Mouse (Mus musculus) hindbrain, embryonic 11.5 days (tissue): Measurements from ENCODE around the gene Nfkbie. TPM values are rescaled to one million over a fixed set of nuclear protein-coding genes. Genes with fewer than 3 reads are reported as not detected.

ENCODE experiments used
- ATAC-seq: fragments of 200-750 bp; cut with Nextera tagmentation; 2 replicates; pipeline ENCODE4 v1.8.0; 2017; ENCODE audit warnings: mild to moderate bottlenecking, moderate TSS enrichment, moderate library complexity; ENCODE audit not compliant: low FRiP score
- DNase-seq: peaks from one replicate; pipeline ENCODE4 v3.0.0-alpha.2; 2015; ENCODE audit warnings: low spot score
- H3K27ac ChIP-seq: fragments of 300-500 bp; sonication (generic); 2 replicates; pipeline ENCODE4 v1.5.1; 2014; ENCODE audit warnings: mild to moderate bottlenecking, low read depth, low read length
- H3K27me3 ChIP-seq: fragments of 300-500 bp; sonication (generic); 2 replicates; pipeline ENCODE4 v1.6.1; 2014; ENCODE audit warnings: mild to moderate bottlenecking, low read length, moderate library complexity, mixed read lengths; ENCODE audit not compliant: control insufficient read depth, insufficient read depth
- H3K36me3 ChIP-seq: fragments of 300-500 bp; sonication (generic); 2 replicates; pipeline ENCODE4 v1.6.1; 2014; ENCODE audit warnings: mild to moderate bottlenecking, low read length, moderate library complexity, mixed read lengths; ENCODE audit not compliant: control insufficient read depth, insufficient read depth
- H3K4me1 ChIP-seq: fragments of 300-500 bp; sonication (generic); replicated peaks from 2 replicates; pipeline ENCODE4 v1.6.1; 2014; ENCODE audit warnings: low read length, mixed read lengths; ENCODE audit not compliant: control insufficient read depth, insufficient read depth
- H3K4me2 ChIP-seq: fragments of 300-500 bp; sonication (generic); replicated peaks from 2 replicates; pipeline ENCODE4 v1.6.1; 2014; ENCODE audit warnings: mild to moderate bottlenecking, low read depth, low read length
- H3K4me3 ChIP-seq: fragments of 300-500 bp; sonication (generic); 2 replicates; pipeline ENCODE4 v1.5.1; 2014; ENCODE audit warnings: low read depth, low read length
- H3K9ac ChIP-seq: fragments of 300-500 bp; sonication (generic); 2 replicates; pipeline ENCODE4 v1.6.1; 2014; ENCODE audit warnings: low read depth, low read length
- H3K9me3 ChIP-seq: fragments of 300-500 bp; sonication (generic); 2 replicates; pipeline ENCODE4 v1.6.1; 2016; ENCODE audit warnings: low read length; ENCODE audit not compliant: control insufficient read depth
- WGBS: fragments of 180-500 bp; shearing (Covaris S2); extraction: QIAGEN DNeasy Blood & Tissue Kit; methylation state at CpG from one replicate; pipeline ENCODE4 v1.1.7; 2014; 5-methylcytosine and 5-hydroxymethylcytosine counted together
- polyA plus RNA-seq: library from polyadenylated mRNA; unstranded; fragments of >200 nt; fragmentation: Nextera tagmentation; extraction: Ambion mirVana; gene quantifications from 2 replicates; pipeline ENCODE4 v1.2.1, GENCODE M21; 2014

Gene Nfkbie
- polyA plus RNA-seq, 1 experiment from 2014 or later, result 9.0 TPM

DNA sequence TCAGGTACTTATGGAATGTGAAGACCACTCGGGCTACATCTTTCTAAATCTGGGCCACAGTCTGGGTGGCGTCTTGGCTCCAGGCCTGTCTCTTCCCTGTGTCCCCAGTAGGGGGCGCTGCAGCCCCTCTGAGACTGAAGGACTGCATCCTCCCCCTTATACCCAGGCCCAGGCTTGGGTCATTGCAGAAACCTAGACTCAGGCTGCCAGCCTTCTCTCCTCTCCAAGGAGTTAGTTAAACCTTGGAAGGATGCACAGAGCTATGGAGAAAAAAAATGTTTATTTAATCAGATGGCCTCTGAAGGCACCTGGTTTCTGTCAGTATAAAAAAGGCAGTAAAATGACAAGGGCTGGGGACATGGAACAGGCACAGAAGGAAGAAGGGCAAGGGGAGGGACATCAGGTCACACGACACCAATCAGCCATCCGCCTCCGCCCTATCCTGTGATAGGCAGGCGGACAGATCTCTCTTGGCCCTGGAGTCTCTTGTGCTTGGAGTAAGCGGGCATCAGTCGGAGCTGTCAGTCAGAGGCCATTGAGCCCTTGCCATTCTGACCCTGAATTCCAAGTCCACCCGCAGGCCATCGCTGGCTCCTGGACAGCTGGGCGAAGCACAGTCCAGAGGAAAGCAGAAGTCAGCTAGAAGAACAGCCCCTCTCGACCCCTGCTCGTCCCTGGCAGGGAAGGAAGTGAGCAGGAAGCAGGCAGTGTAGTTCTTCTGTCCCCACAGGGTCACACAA lies 29.6 kb downstream of the Nfkbie start:
- ATAC-seq, result peak; percentile 75
- no peak overlapping the region for H3K4me2 ChIP-seq

DNA sequence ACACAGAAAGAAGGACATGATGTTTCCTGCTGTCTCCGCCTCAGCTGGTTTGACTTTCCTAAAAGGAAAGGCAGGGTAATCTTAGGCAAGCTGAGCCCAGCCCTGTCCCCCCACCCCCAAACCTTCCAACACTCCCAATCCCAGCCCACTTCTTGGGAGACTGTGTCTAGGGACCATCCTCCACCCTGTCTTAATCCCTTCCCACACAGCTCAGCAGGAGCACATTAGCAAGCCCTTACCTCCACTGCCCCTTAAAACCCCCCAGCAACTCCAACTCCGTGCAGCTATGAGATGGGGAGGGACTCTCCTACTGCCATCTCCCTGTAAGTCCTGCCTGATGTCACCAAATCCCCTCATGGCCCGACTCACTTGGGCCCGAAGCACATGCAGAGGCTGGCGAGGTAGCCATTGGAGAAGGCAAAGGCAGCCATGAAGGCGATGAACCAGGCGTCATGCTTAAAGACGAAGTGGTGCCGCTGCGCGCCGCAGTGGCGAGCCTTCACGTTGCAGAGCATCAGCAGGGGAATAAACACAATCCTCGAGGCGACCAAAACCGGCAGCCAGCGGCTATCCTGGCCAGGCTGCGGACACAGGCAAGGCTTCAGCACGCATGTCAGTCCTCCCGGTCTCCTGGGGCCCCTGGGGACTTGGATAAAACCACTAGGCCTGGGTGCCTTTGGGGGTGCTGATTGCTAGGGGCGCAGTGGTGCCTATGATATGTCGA lies 30.4 kb downstream of the Nfkbie start:
- 0 out of 2 replicates have a peak, but pooled peaks cover 4% of the 10 kb centered on the region for H3K4me1 ChIP-seq
- H3K9me3 ChIP-seq, result no peaks in the 10 kb centered on the region
- H3K4me3 ChIP-seq, result no peak overlapping the region
- H3K4me2 ChIP-seq, result no peak overlapping the region
- no peak for DNase-seq
- 64% methylated on average over 23 of the region's 23 CpGs for WGBS
- no peaks in the 10 kb centered on the region for H3K36me3 ChIP-seq
- H3K27me3 ChIP-seq, result no peaks in the 10 kb centered on the region
- peak overlapping the region; percentile 39 for H3K27ac ChIP-seq
- ATAC-seq, result no peak
- no peak overlapping the region for H3K9ac ChIP-seq

More for the DNA sequence above, 29.6 kb downstream of the Nfkbie start:
- H3K36me3 ChIP-seq, result no peaks in the 10 kb centered on the region
- H3K27ac ChIP-seq, result peak overlapping the region; percentile 37
- no peaks in the 10 kb centered on the region for H3K9me3 ChIP-seq
- no peak overlapping the region for H3K9ac ChIP-seq
- H3K4me3 ChIP-seq, result no peak overlapping the region
- H3K4me1 ChIP-seq, result 0 out of 2 replicates have a peak, but pooled peaks cover 4% of the 10 kb centered on the region
- no peaks in the 10 kb centered on the region for H3K27me3 ChIP-seq
- DNase-seq, result peak; percentile 90
- 14% methylated on average over 14 of the region's 14 CpGs for WGBS

GRCm38 (mm10) chr17:45586449-45586837 lies 30.9 kb downstream of the Nfkbie start:
- Histone ChIP-seq H3K4me1 (0 out of 2 replicates have a peak, but pooled peaks cover 4% of the 10 kb centered on the region), H3K27me3 (no peaks in the 10 kb centered on the region), H3K9ac (no peak overlapping the region), H3K4me3 (no peak overlapping the region), H3K36me3 (no peaks in the 10 kb centered on the region), H3K9me3 (no peaks in the 10 kb centered on the region), H3K27ac (no peak overlapping the region), H3K4me2 (no peak overlapping the region)
- DNase-seq (peak; percentile 40), ATAC-seq (no peak)
- 96% methylated on average over 3 of the region's 3 CpGs for WGBS

GRCm38 (mm10) chr17:45588370-45588769 lies 32.9 kb downstream of the Nfkbie start:
- no peaks in the 10 kb centered on the region for H3K27me3 ChIP-seq

DNA sequence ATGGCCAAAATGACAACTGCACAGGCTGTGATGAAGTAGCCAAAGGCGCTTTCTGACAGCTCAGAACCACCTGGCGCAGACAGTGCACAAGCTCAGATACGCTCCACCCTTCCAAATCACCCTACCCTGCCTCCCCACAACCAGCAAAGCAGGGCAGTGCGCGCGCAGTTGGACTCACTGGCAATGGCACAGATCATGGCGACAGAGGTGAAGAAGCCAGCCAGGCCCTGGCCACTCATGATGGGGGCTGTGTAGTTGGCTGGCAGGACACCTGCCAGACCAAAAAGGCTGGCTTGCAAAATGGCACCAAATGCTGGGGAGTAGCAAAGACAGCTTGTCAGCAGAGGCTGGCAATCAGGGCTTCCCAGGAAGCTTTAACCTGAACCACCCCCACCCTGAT lies 33.7 kb downstream of the Nfkbie start:
- Histone ChIP-seq H3K4me3 (no peak overlapping the region), H3K9ac (no peak overlapping the region), H3K4me2 (no peak overlapping the region), H3K9me3 (no peaks in the 10 kb centered on the region), H3K27me3 (no peaks in the 10 kb centered on the region; the same call in 1 of the 2 replicates), H3K27ac (no peak overlapping the region), H3K4me1 (peaks cover 8% of the 10 kb centered on the region), H3K36me3 (no peaks in the 10 kb centered on the region)
- 96% methylated on average over 7 of the region's 7 CpGs for WGBS
- DNase-seq (no peak), ATAC-seq (no peak)

More at GRCm38 (mm10) chr17:45588370-45588769, 32.9 kb downstream of the Nfkbie start:
- no peak overlapping the region for H3K9ac ChIP-seq
- H3K9me3 ChIP-seq, result no peaks in the 10 kb centered on the region
- H3K4me2 ChIP-seq, result no peak overlapping the region
- no peak overlapping the region for H3K27ac ChIP-seq
- no peaks in the 10 kb centered on the region for H3K36me3 ChIP-seq
- ATAC-seq (no peak), DNase-seq (no peak)
- 92% methylated on average over 7 of the region's 7 CpGs for WGBS
- H3K4me3 ChIP-seq, result no peak overlapping the region
- H3K4me1 ChIP-seq, result peaks cover 5% of the 10 kb centered on the region

GRCm38 (mm10) chr17:45589844-45590243 lies 34.3 kb downstream of the Nfkbie start:
- H3K4me3 ChIP-seq, result no peak overlapping the region
- H3K9me3 ChIP-seq, result no peaks in the 10 kb centered on the region
- no peak overlapping the region for H3K9ac ChIP-seq
- 94% methylated on average over 8 of the region's 8 CpGs for WGBS
- peaks cover 9% of the 10 kb centered on the region for H3K4me1 ChIP-seq
- H3K36me3 ChIP-seq, result no peaks in the 10 kb centered on the region
- DNase-seq, result no peak
- no peak for ATAC-seq
- no peak overlapping the region for H3K4me2 ChIP-seq
- no peaks in the 10 kb centered on the region; the same call in 1 of the 2 replicates for H3K27me3 ChIP-seq
- H3K27ac ChIP-seq, result no peak overlapping the region

DNA sequence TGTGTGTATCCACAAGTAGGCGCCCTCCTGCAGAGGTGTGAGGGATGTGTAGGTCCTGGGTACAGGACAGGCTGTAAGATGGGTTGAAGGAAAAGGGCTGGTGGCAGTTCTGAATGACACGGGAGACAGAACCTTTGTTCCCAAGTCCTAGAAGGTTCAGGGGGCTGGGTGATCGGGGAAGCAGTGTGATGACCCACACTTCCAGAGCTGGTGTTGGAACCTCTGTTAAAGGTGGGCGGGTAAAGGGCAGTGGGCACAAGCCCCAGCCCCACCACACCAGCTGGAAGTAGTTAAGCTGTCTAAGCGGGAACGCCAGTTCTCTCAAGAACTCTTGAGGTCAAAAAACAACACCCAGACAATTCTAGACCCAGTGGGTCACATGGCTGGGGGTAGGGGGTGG lies 34.9 kb downstream of the Nfkbie start:
- ATAC-seq (no peak), DNase-seq (no peak)
- no peak overlapping the region for H3K4me3 ChIP-seq
- peaks cover 6% of the 10 kb centered on the region for H3K4me1 ChIP-seq
- H3K27me3 ChIP-seq, result no peaks in the 10 kb centered on the region; the same call in 1 of the 2 replicates
- H3K27ac ChIP-seq, result no peak overlapping the region
- no peak overlapping the region for H3K4me2 ChIP-seq
- 78% methylated on average over 6 of the region's 6 CpGs for WGBS
- no peaks in the 10 kb centered on the region for H3K9me3 ChIP-seq
- H3K36me3 ChIP-seq, result no peaks in the 10 kb centered on the region
- H3K9ac ChIP-seq, result no peak overlapping the region

DNA sequence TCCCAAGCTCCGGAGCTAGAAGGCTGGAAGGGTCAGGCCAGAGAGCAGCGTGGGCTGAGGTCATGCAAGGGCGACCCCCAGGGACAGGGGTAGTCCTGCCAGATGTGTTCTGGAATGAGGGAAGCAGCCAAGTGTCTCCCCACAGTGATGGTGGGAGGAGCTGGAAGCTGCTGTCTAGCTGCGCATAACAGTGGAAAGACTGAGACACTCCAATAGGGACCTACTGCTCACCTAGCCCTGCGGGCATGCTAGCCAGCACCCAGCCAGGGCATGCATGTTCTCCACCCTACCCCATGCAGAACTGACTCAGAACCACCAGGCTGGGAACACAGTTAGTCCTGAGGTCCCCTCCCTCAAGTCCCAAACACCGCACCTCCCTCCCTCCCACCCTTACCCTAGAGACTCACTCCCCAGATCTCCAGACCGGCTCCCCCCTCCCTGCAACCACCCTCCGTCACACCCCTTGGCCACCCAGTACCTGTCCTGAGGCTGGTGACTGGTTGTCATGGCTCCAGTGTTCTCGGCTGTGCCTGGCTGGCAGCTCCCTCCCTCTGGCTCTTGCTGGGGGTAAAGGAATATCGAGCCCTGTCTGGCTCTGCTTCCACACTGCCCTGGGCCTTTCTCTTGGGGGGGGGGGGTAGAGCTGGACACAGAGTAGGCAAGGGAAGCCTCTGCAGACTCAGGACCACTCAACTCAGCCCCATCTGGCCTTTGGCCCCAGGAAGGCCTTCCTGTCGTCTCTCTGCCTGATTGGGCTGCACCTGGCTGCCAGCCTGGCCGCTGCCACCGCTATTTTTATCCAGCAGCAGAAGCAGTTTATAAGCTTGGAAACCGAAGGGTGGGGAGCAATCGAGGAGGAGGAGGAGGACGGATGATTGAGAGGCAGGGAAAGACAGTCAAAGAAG lies 36.5 kb downstream of the Nfkbie start:
- H3K9ac ChIP-seq, result no peak overlapping the region
- peak overlapping the region; percentile 8; the same call in 1 of the 2 replicates for H3K4me2 ChIP-seq
- DNase-seq (no peak), ATAC-seq (no peak)
- H3K36me3 ChIP-seq, result no peaks in the 10 kb centered on the region
- H3K4me3 ChIP-seq, result no peak overlapping the region
- peaks cover 4% of the 10 kb centered on the region; the same call in 1 of the 2 replicates for H3K27me3 ChIP-seq
- WGBS, result 52% methylated on average over 15 of the region's 16 CpGs
- H3K9me3 ChIP-seq, result no peaks in the 10 kb centered on the region
- peaks cover 12% of the 10 kb centered on the region for H3K4me1 ChIP-seq
- no peak overlapping the region for H3K27ac ChIP-seq
